Mouse (Mus musculus) heart, postnatal 4 days (tissue): ENCODE data around the gene Mrpl14. TPM values are rescaled to one million over a fixed set of nuclear protein-coding genes. Genes with fewer than 3 reads are reported as not detected.

Experiments
- total RNA-seq, 2 experiments: library from RNA; stranded (reverse); gene quantifications; 2 replicates each; pipeline ENCODE4 v1.2.3; 2021

Gene Mrpl14
- total RNA-seq, 2 experiments from 2014 or later = 89.8 to 90.8 TPM

Other genes starting within 250 kb of the Mrpl14 start
- gene Spats1, start 210.9 kb upstream of the Mrpl14 start, total RNA-seq = under 1 TPM; 0.71 to 0.92 TPM
- gene Aars2, start 179.5 kb upstream of the Mrpl14 start, total RNA-seq = 10 to 100 TPM; 21.5 to 21.9 TPM
- not detected for gene Tcte1, start 162.9 kb upstream of the Mrpl14 start, total RNA-seq
- gene Tmem151b, start 136.6 kb upstream of the Mrpl14 start, total RNA-seq = under 1 TPM; 0.20 to 0.24 TPM
- gene Nfkbie, start 130.6 kb upstream of the Mrpl14 start, total RNA-seq = 1 to 10 TPM; 1.5 to 1.9 TPM
- gene Slc35b2, start 122.4 kb upstream of the Mrpl14 start, total RNA-seq = 10 to 100 TPM; 37.3 to 39.2 TPM
- gene Hsp90ab1, start 113.1 kb upstream of the Mrpl14 start, total RNA-seq = 1,000 to 10,000 TPM; 1,093 to 1,133 TPM
- gene Slc29a1, start 86.7 kb upstream of the Mrpl14 start, total RNA-seq = 10 to 100 TPM; 77.9 to 96.2 TPM
- not detected for gene Mymx, start 84.2 kb upstream of the Mrpl14 start, total RNA-seq
- 1 to 10 TPM in 1 of 2 experiments, not detected in 1; 1.3 TPM for gene Capn11, start 27.0 kb upstream of the Mrpl14 start, total RNA-seq
- gene Tmem63b, start 583 bp downstream of the Mrpl14 start, total RNA-seq = 10 to 100 TPM; 74.3 to 77.1 TPM
- under 1 TPM in 1 of 2 experiments, not detected in 1; 0.97 TPM for gene 1600014C23Rik, start 47.5 kb downstream of the Mrpl14 start, total RNA-seq